ENCODE assay signal across 27 mouse cellular contexts in genomic region chr13:31854000-31854399, GRCm38 (mm10). TPM values are rescaled to one million over a fixed set of nuclear protein-coding genes. Genes with fewer than 3 reads are reported as not detected.
A peak's percentile ranks its signal among the peaks of the same experiment; 100 is the strongest.
DNase-seq lines count a peak whose midpoint lies in the region; ATAC-seq lines count a peak whose summit lies in the region.
"Had no signal": no experiment of that assay in that cellular context is flagged by ENCODE, and none has a peak within 500 bp of the region (broad histone marks: within the 10 kb centered on the region; RNA-seq: fewer than 3 reads in every experiment).

No protein-coding gene starts in this region.

- H3K27me3 ChIP-seq in heart, embryonic 11.5 days (ENCODE audit: control insufficient read depth, insufficient read depth, low read length): no peaks in the 10 kb centered on the region
- H3K27me3 ChIP-seq in embryonic facial prominence, embryonic 10.5 days (replicated peaks; ENCODE audit: low read depth, poor library complexity, severe bottlenecking): peaks cover 68% of the 10 kb centered on the region
- H3K27me3 ChIP-seq in limb, embryonic 12.5 days: peaks cover 52% of the 10 kb centered on the region
- H3K27me3 ChIP-seq: embryonic facial prominence, embryonic 15.5 days; forebrain, embryonic 12.5 days; heart, embryonic 15.5 days; lung, embryonic 15.5 days had no signal

- no peak overlapping the region for H3K27ac ChIP-seq in heart, embryonic 11.5 days (ENCODE audit: low read depth, low read length)
- no peak overlapping the region for H3K27ac ChIP-seq in embryonic facial prominence, embryonic 10.5 days (replicated peaks)
- no peak overlapping the region for H3K27ac ChIP-seq in limb, embryonic 12.5 days
- H3K27ac ChIP-seq: embryonic facial prominence, embryonic 15.5 days; forebrain, embryonic 12.5 days; heart, embryonic 15.5 days; lung, embryonic 15.5 days; midbrain, embryonic 10.5 days had no signal

- H3K4me2 ChIP-seq in heart, embryonic 11.5 days: no peak overlapping the region
- no peak overlapping the region for H3K4me2 ChIP-seq in limb, embryonic 12.5 days
- H3K4me2 ChIP-seq: embryonic facial prominence, embryonic 15.5 days; forebrain, embryonic 12.5 days; heart, embryonic 15.5 days; liver, embryonic 11.5 days; lung, embryonic 15.5 days had no signal

- H3K9me3 ChIP-seq in heart, embryonic 11.5 days (replicated peaks; ENCODE audit: control insufficient read depth, low read length): no peaks in the 10 kb centered on the region
- H3K9me3 ChIP-seq in embryonic facial prominence, embryonic 10.5 days: no peaks in the 10 kb centered on the region
- H3K9me3 ChIP-seq in limb, embryonic 12.5 days: no peaks in the 10 kb centered on the region
- H3K9me3 ChIP-seq: embryonic facial prominence, embryonic 15.5 days; forebrain, embryonic 12.5 days; G1E; heart, embryonic 15.5 days; lung, embryonic 15.5 days; midbrain, embryonic 10.5 days had no signal

- H3K4me1 ChIP-seq in heart, embryonic 11.5 days (ENCODE audit: control insufficient read depth, insufficient read depth, low read length): peaks cover 4% of the 10 kb centered on the region; the same call in 1 of the 2 replicates
- H3K4me1 ChIP-seq in embryonic facial prominence, embryonic 10.5 days: peaks cover 25% of the 10 kb centered on the region
- peaks cover 34% of the 10 kb centered on the region for H3K4me1 ChIP-seq in limb, embryonic 12.5 days (replicated peaks)
- H3K4me1 ChIP-seq: embryonic facial prominence, embryonic 15.5 days; forebrain, embryonic 12.5 days; heart, embryonic 15.5 days; lung, embryonic 15.5 days had no signal

- H3K4me3 ChIP-seq in heart, embryonic 11.5 days (ENCODE audit: low read depth, low read length): no peak overlapping the region
- no peak overlapping the region for H3K4me3 ChIP-seq in embryonic facial prominence, embryonic 10.5 days
- H3K4me3 ChIP-seq in limb, embryonic 12.5 days (replicated peaks): no peak overlapping the region
- H3K4me3 ChIP-seq: embryonic facial prominence, embryonic 15.5 days; forebrain, embryonic 12.5 days; heart, embryonic 15.5 days; lung, embryonic 15.5 days; midbrain, embryonic 10.5 days had no signal

- peak; percentile 58 for DNase-seq in heart, adult 11 months
- peak; percentile 8 for DNase-seq in kidney, adult 9 months
- DNase-seq in kidney, adult 18-20 months: no peak
- DNase-seq in embryonic facial prominence, embryonic 10.5 days (ENCODE audit: low spot score): peak; percentile 25
- DNase-seq in urinary bladder, adult 18-20 months (ENCODE audit: low spot score in 2 of 2): no peak
- DNase-seq: adrenal gland, adult 8-10 months; cerebellum, adult 2 months; cerebellum, postnatal 25 days; forebrain, postnatal 0 days; gastrocnemius, postnatal 10 days; kidney, adult 8-10 months; kidney, postnatal 36 days; left cerebral cortex, postnatal 4 days; right cerebral cortex, adult 18-20 months; spleen, adult 18-20 months; thymus, postnatal 14 days had no signal

- no peak overlapping the region for H3K9ac ChIP-seq in heart, embryonic 11.5 days (ENCODE audit: low read depth, low read length)
- no peak overlapping the region for H3K9ac ChIP-seq in limb, embryonic 12.5 days (replicated peaks)
- H3K9ac ChIP-seq: embryonic facial prominence, embryonic 15.5 days; forebrain, embryonic 12.5 days; forebrain, postnatal 0 days; heart, embryonic 15.5 days; lung, embryonic 15.5 days had no signal

- ATAC-seq in heart, embryonic 11.5 days (replicated peaks; ENCODE audit: insufficient number of reproducible peaks, low FRiP score, low TSS enrichment): no peak
- peak; percentile 82 for ATAC-seq in limb, embryonic 12.5 days (ENCODE audit: insufficient number of reproducible peaks, insufficient read depth, low FRiP score, low TSS enrichment, low read depth)
- ATAC-seq: forebrain, postnatal 0 days; inflammation-experienced regulatory T-cells, adult 6 months had no signal

- H3K36me3 ChIP-seq in heart, embryonic 11.5 days (ENCODE audit: control insufficient read depth, insufficient read depth, low read length): no peaks in the 10 kb centered on the region
- no peaks in the 10 kb centered on the region for H3K36me3 ChIP-seq in embryonic facial prominence, embryonic 10.5 days (replicated peaks)
- no peaks in the 10 kb centered on the region for H3K36me3 ChIP-seq in limb, embryonic 12.5 days
- H3K36me3 ChIP-seq: embryonic facial prominence, embryonic 15.5 days; forebrain, embryonic 12.5 days; G1E; heart, embryonic 15.5 days; lung, embryonic 15.5 days; midbrain, embryonic 10.5 days had no signal

- WGBS in heart, embryonic 11.5 days (ENCODE audit: insufficient replicate concordance): 71% methylated on average over 4 of the region's 4 CpGs
- WGBS in embryonic facial prominence, embryonic 10.5 days: 59% methylated on average over 4 of the region's 4 CpGs
- WGBS in limb, embryonic 12.5 days: 23% methylated on average over 4 of the region's 4 CpGs

RNA-seq across cellular contexts. Expression of gene Foxc1, which starts 47.6 kb away (rescaled TPM):
- polyA plus RNA-seq in heart, embryonic 11.5 days (2014; fragmentation: Nextera tagmentation; extraction: Ambion mirVana): 4.0 and 4.2 TPM in 2 replicates
- polyA plus RNA-seq in embryonic facial prominence, embryonic 10.5 days (2016; fragmentation: Nextera tagmentation; extraction: Ambion mirVana): 3.3 and 4.1 TPM in 2 replicates
- polyA plus RNA-seq in limb, embryonic 12.5 days (2016; fragmentation: Nextera tagmentation; extraction: Ambion mirVana): 7.5 and 8.5 TPM in 2 replicates
- polyA plus RNA-seq: G1E; inflammation-experienced regulatory T-cells, adult 6 months; liver, embryonic 16.5 days had no signal

Comparison
In these comparisons a context has a peak if more than half of its experiments do, and no peak if none do; other contexts are left out.
1. DNase-seq: peak in heart, adult 11 months (single experiment), kidney, adult 9 months (single experiment) and embryonic facial prominence, embryonic 10.5 days (single experiment); none in kidney, adult 18-20 months (single experiment) and urinary bladder, adult 18-20 months (0 of 2).